Mouse (Mus musculus): ENCODE results near the gene Olfml2b. TPM values are rescaled to one million over a fixed set of nuclear protein-coding genes. Genes with fewer than 3 reads are reported as not detected.

The Olfml2b gene
- polyA plus RNA-seq, 1 experiment from 2014 or later = 11.6 TPM

- Histone ChIP-seq H3K4me2 (ENCODE audit: low read length) (no peak overlapping the region), H3K4me3 (replicated peaks; ENCODE audit: low read depth, low read length) (no peak overlapping the region), H3K27me3 (ENCODE audit: insufficient read depth, low read length) (no peaks in the 10 kb centered on the region), H3K27ac (no peak overlapping the region), H3K36me3 (ENCODE audit: insufficient read depth, low read length) (no peaks in the 10 kb centered on the region), H3K9me3 (replicated peaks; ENCODE audit: low read length) (no peaks in the 10 kb centered on the region), H3K9ac (ENCODE audit: low read depth, low read length) (no peak overlapping the region), H3K4me1 (replicated peaks; ENCODE audit: insufficient read depth, low read length) (no peaks in the 10 kb centered on the region)
- ATAC-seq (replicated peaks; ENCODE audit: low FRiP score, low read depth) = no peak
- WGBS = 80% methylated on average over 8 of the region's 8 CpGs
- no peak for DNase-seq (ENCODE audit: low spot score)
- no peak for TF ChIP-seq CTCF (IDR thresholded peaks at IDR 0.05; ENCODE audit: low read depth)
These were observed 85.1 kb downstream of the Olfml2b start for GRCm38 (mm10) chr1:170729267-170729962.

GRCm38 (mm10) chr1:170731865-170732595 is 87.7 kb downstream of the Olfml2b start:
- 78% methylated on average over 11 of the region's 11 CpGs for WGBS
- H3K9me3 ChIP-seq (replicated peaks; ENCODE audit: low read length) = no peaks in the 10 kb centered on the region
- no peaks in the 10 kb centered on the region for H3K36me3 ChIP-seq (ENCODE audit: insufficient read depth, low read length)
- no peak overlapping the region for H3K9ac ChIP-seq (ENCODE audit: low read depth, low read length)
- H3K27me3 ChIP-seq (ENCODE audit: insufficient read depth, low read length) = no peaks in the 10 kb centered on the region
- H3K27ac ChIP-seq = no peak overlapping the region
- DNase-seq (ENCODE audit: low spot score) (no peak), ATAC-seq (replicated peaks; ENCODE audit: low FRiP score, low read depth) (no peak)
- no peak overlapping the region for H3K4me2 ChIP-seq (ENCODE audit: low read length)
- H3K4me1 ChIP-seq (replicated peaks; ENCODE audit: insufficient read depth, low read length) = no peaks in the 10 kb centered on the region
- TF ChIP-seq CTCF (IDR thresholded peaks at IDR 0.05; ENCODE audit: low read depth) = no peak
- no peak overlapping the region for H3K4me3 ChIP-seq (replicated peaks; ENCODE audit: low read depth, low read length)

Other genes starting within 250 kb of the Olfml2b start
- gene Nos1ap, start 54.7 kb upstream of the Olfml2b start, polyA plus RNA-seq (2015; fragmentation: Nextera tagmentation; extraction: Ambion mirVana) = 16.3 and 19.5 TPM in 2 replicates
- 8.6 and 8.9 TPM in 2 replicates for gene Atf6, start 223.2 kb downstream of the Olfml2b start, polyA plus RNA-seq (2015; fragmentation: Nextera tagmentation; extraction: Ambion mirVana)
- 2.0 and 2.1 TPM in 2 replicates for gene Gm26620, start 240.5 kb downstream of the Olfml2b start, polyA plus RNA-seq (2015; fragmentation: Nextera tagmentation; extraction: Ambion mirVana)
- 32.8 and 34.9 TPM in 2 replicates for gene Dusp12, start 241.0 kb downstream of the Olfml2b start, polyA plus RNA-seq (2015; fragmentation: Nextera tagmentation; extraction: Ambion mirVana)